Mouse (Mus musculus) liver, adult 2 months (tissue): Measurements from ENCODE around the gene Slc16a12. TPM values are rescaled to one million over a fixed set of nuclear protein-coding genes. Genes with fewer than 3 reads are reported as not detected.

Experiments
- DNase-seq: peaks from one replicate; pipeline ENCODE4 v3.0.0-alpha.2; 2011; ENCODE audit warnings: low read depth, low spot score; ENCODE audit errors: extremely low read depth
- H3K27ac ChIP-seq: fragments of 200-500 bp; replicated peaks from 2 replicates; pipeline ENCODE4 v1.5.1; 2012; ENCODE audit warnings: low read depth, mild to moderate bottlenecking, control low read depth, inconsistent platforms, low read length; ENCODE audit not compliant: insufficient read depth
- H3K27me3 ChIP-seq: fragments of 200-500 bp; 2 replicates; pipeline ENCODE4 v1.6.1; 2012; ENCODE audit warnings: mild to moderate bottlenecking, moderate library complexity, low read length, inconsistent platforms; ENCODE audit not compliant: control insufficient read depth, insufficient read depth
- H3K36me3 ChIP-seq: fragments of 200-500 bp; 2 replicates; pipeline ENCODE4 v1.6.1; 2012; ENCODE audit warnings: low read length, inconsistent platforms; ENCODE audit not compliant: control insufficient read depth, insufficient read depth
- H3K4me1 ChIP-seq: fragments of 200-500 bp; 2 replicates; pipeline ENCODE4 v1.6.1; 2011; ENCODE audit warnings: low read length; ENCODE audit not compliant: control insufficient read depth, insufficient read depth
- H3K4me3 ChIP-seq: fragments of 200-500 bp; 2 replicates; pipeline ENCODE4 v1.5.1; 2011; ENCODE audit warnings: low read depth, mild to moderate bottlenecking, control low read depth, low read length, moderate library complexity; ENCODE audit not compliant: insufficient read depth
- H3K79me2 ChIP-seq: fragments of 200-500 bp; 2 replicates; pipeline ENCODE4 v1.6.1; 2012; ENCODE audit warnings: inconsistent platforms, mild to moderate bottlenecking, low read length, moderate library complexity; ENCODE audit not compliant: control insufficient read depth, insufficient read depth
- H3K9ac ChIP-seq: fragments of 200-500 bp; 2 replicates; pipeline ENCODE4 v1.6.1; 2012; ENCODE audit warnings: low read depth, mild to moderate bottlenecking, control low read depth, inconsistent platforms, low read length
- CTCF ChIP-seq: fragments of 200-500 bp; IDR thresholded peaks from 2 replicates; pipeline ENCODE4 v1.5.1; 2011; ENCODE audit warnings: low read depth, low read length, control low read depth
- POLR2A ChIP-seq: fragments of 200-500 bp; IDR thresholded peaks from 2 replicates; pipeline ENCODE4 v1.6.1; 2011; ENCODE audit warnings: low read length, control low read depth; ENCODE audit not compliant: insufficient read depth; ENCODE audit errors: extremely low read depth
- WGBS: fragments of 180-500 bp; shearing (Covaris S2); methylation state at CpG from one replicate; pipeline ENCODE4 v1.1.7; 2018; 5-methylcytosine and 5-hydroxymethylcytosine counted together
- polyA plus RNA-seq: library from polyadenylated mRNA; depleted of rRNA; stranded (reverse); fragments of >200 nt; gene quantifications from 2 replicates; pipeline ENCODE4 v1.2.3, GENCODE M21; 2012
- total RNA-seq: library from RNA; depleted of rRNA; stranded (reverse); fragments of >200 nt; gene quantifications from 2 replicates; pipeline ENCODE4 v1.2.3, GENCODE M21; 2014

The Slc16a12 gene
- total and polyA plus RNA-seq, 2 experiments: 18.6 to 85.9 TPM

- TF ChIP-seq CTCF (no peak), POLR2A (no peak)
- H3K4me1 ChIP-seq: peaks cover 3% of the 10 kb centered on the region; the same call in 1 of the 2 replicates
- H3K27ac ChIP-seq: no peak overlapping the region
- no peak overlapping the region for H3K9ac ChIP-seq
- 40% methylated on average over 5 of the region's 5 CpGs for WGBS
- H3K4me3 ChIP-seq: no peak overlapping the region
- no peak for DNase-seq
- H3K36me3 ChIP-seq: no peaks in the 10 kb centered on the region
- no peaks in the 10 kb centered on the region for H3K27me3 ChIP-seq
- H3K79me2 ChIP-seq: no peaks in the 10 kb centered on the region
These were observed 84.3 kb downstream of the Slc16a12 start for GRCm38 (mm10) chr19:34662740-34663139.

GRCm38 (mm10) chr19:34662067-34662507 is 85.0 kb downstream of the Slc16a12 start:
- Histone ChIP-seq H3K4me3 (peak overlapping the region; percentile 18; the same call in 1 of the 2 replicates), H3K79me2 (no peaks in the 10 kb centered on the region), H3K27me3 (no peaks in the 10 kb centered on the region), H3K36me3 (no peaks in the 10 kb centered on the region), H3K9ac (no peak overlapping the region), H3K4me1 (peaks cover 3% of the 10 kb centered on the region; the same call in 1 of the 2 replicates), H3K27ac (no peak overlapping the region)
- peak; percentile 52 for DNase-seq
- WGBS: 41% methylated on average over 13 of the region's 13 CpGs
- peak; percentile 41 for TF ChIP-seq CTCF
- TF ChIP-seq POLR2A: no peak

GRCm38 (mm10) chr19:34656511-34657298 is 90.4 kb downstream of the Slc16a12 start:
- no peak overlapping the region for H3K4me3 ChIP-seq
- DNase-seq: peak; percentile 48
- no peaks in the 10 kb centered on the region for H3K36me3 ChIP-seq
- no peak overlapping the region for H3K27ac ChIP-seq
- H3K79me2 ChIP-seq: no peaks in the 10 kb centered on the region
- TF ChIP-seq POLR2A: no peak
- no peak for TF ChIP-seq CTCF
- peaks cover 4% of the 10 kb centered on the region for H3K4me1 ChIP-seq
- 4% methylated on average over 2 of the region's 2 CpGs for WGBS
- no peak overlapping the region for H3K9ac ChIP-seq
- no peaks in the 10 kb centered on the region for H3K27me3 ChIP-seq

GRCm38 (mm10) chr19:34655227-34655805 is 91.8 kb downstream of the Slc16a12 start:
- DNase-seq: no peak
- H3K4me3 ChIP-seq: no peak overlapping the region
- H3K4me1 ChIP-seq: peaks cover 4% of the 10 kb centered on the region
- no peaks in the 10 kb centered on the region for H3K79me2 ChIP-seq
- H3K27me3 ChIP-seq: no peaks in the 10 kb centered on the region
- H3K9ac ChIP-seq: no peak overlapping the region
- H3K27ac ChIP-seq: no peak overlapping the region
- H3K36me3 ChIP-seq: no peaks in the 10 kb centered on the region
- WGBS: 88% methylated on average over 10 of the region's 10 CpGs
- TF ChIP-seq POLR2A (no peak), CTCF (no peak)

GRCm38 (mm10) chr19:34650997-34651396 is 96.1 kb downstream of the Slc16a12 start:
- Histone ChIP-seq H3K79me2 (no peaks in the 10 kb centered on the region), H3K27ac (no peak overlapping the region), H3K4me3 (no peak overlapping the region), H3K27me3 (no peaks in the 10 kb centered on the region), H3K9ac (no peak overlapping the region), H3K4me1 (no peaks in the 10 kb centered on the region), H3K36me3 (peaks cover 3% of the 10 kb centered on the region; the same call in 1 of the 2 replicates)
- no peak for DNase-seq
- WGBS: 87% methylated on average over 6 of the region's 6 CpGs
- TF ChIP-seq CTCF (no peak), POLR2A (no peak)
